Mouse (Mus musculus) gastrocnemius, adult 8-10 months (tissue): ENCODE measurements around the gene Vps37b. TPM values are rescaled to one million over a fixed set of nuclear protein-coding genes. Genes with fewer than 3 reads are reported as not detected.

Experiments
- DNase-seq, 2 experiments: peaks; one replicate each; pipeline ENCODE4 v3.0.0; 2022; ENCODE audit warnings: low spot score in 2 of 2
- total RNA-seq, 4 experiments: library from RNA; stranded (reverse); gene quantifications; 2 replicates each; pipeline ENCODE4 v1.2.4; 2022

Gene Vps37b
- total RNA-seq, 4 experiments from 2014 or later = 4.6 to 6.2 (median 5.1) TPM

GRCm38 (mm10) chr5:124024677-124025076 is 7.4 kb downstream of the Vps37b start:
- DNase-seq = no peak

GRCm38 (mm10) chr5:124022365-124022764 is 9.7 kb downstream of the Vps37b start:
- no peak for DNase-seq

- DNase-seq = no peak
Measured at GRCm38 (mm10) chr5:124021701-124022100, 10.4 kb downstream of the Vps37b start.

- DNase-seq = no peak
Measured at GRCm38 (mm10) chr5:124021148-124021547, 10.9 kb downstream of the Vps37b start.

GRCm38 (mm10) chr5:124019348-124020216 is 12.5 kb downstream of the Vps37b start:
- DNase-seq = no peak

- DNase-seq = no peak
Measured at GRCm38 (mm10) chr5:124018651-124019050, 13.4 kb downstream of the Vps37b start.

- no peak for DNase-seq
Measured at GRCm38 (mm10) chr5:124017941-124018340, 14.1 kb downstream of the Vps37b start.

GRCm38 (mm10) chr5:124016291-124016821 is 15.7 kb downstream of the Vps37b start:
- no peak for DNase-seq

- no peak for DNase-seq
Measured at GRCm38 (mm10) chr5:124015727-124016126, 16.3 kb downstream of the Vps37b start.

- no peak for DNase-seq
Measured at GRCm38 (mm10) chr5:124014791-124015251, 17.2 kb downstream of the Vps37b start.

- DNase-seq = no peak
Measured at GRCm38 (mm10) chr5:124014180-124014579, 17.9 kb downstream of the Vps37b start.

GRCm38 (mm10) chr5:124013747-124014146 is 18.3 kb downstream of the Vps37b start:
- DNase-seq = no peak

- DNase-seq = no peak
Measured at GRCm38 (mm10) chr5:124012885-124013284, 19.2 kb downstream of the Vps37b start.

- DNase-seq = no peak
Measured at GRCm38 (mm10) chr5:124011927-124012326, 20.1 kb downstream of the Vps37b start.

GRCm38 (mm10) chr5:124010910-124011655 is 21.0 kb downstream of the Vps37b start:
- no peak for DNase-seq

- DNase-seq = no peak
Measured at GRCm38 (mm10) chr5:124010077-124010476, 22.0 kb downstream of the Vps37b start.

- DNase-seq = no peak
Measured at GRCm38 (mm10) chr5:124006891-124007491, 25.1 kb downstream of the Vps37b start.

GRCm38 (mm10) chr5:124006082-124006873 is 25.8 kb downstream of the Vps37b start:
- DNase-seq = no peak

GRCm38 (mm10) chr5:124005591-124005990 is 26.5 kb downstream of the Vps37b start:
- no peak for DNase-seq

- no peak for DNase-seq
Measured at GRCm38 (mm10) chr5:124005151-124005500, 26.9 kb downstream of the Vps37b start.
